Mouse (Mus musculus) lung, embryonic 15.5 days (tissue): ENCODE data around the gene Fam210b. TPM values are rescaled to one million over a fixed set of nuclear protein-coding genes. Genes with fewer than 3 reads are reported as not detected.

ENCODE experiments used
- polyA plus RNA-seq: library from polyadenylated mRNA; unstranded; fragments of >200 nt; fragmentation: Nextera tagmentation; extraction: Ambion mirVana; gene quantifications from 2 replicates; pipeline ENCODE4 v1.2.1, GENCODE M21; 2015

Gene Fam210b
- polyA plus RNA-seq, 1 experiment from 2014 or later = 39.6 TPM

Other genes starting within 250 kb of the Fam210b start
- gene Mc3r, start 97.1 kb upstream of the Fam210b start, polyA plus RNA-seq = not detected in 2 replicates
- gene Aurka, start 25.0 kb downstream of the Fam210b start, polyA plus RNA-seq = 130 and 138 TPM in 2 replicates
- gene Cstf1, start 25.1 kb downstream of the Fam210b start, polyA plus RNA-seq = 43.2 and 43.4 TPM in 2 replicates
- gene Cass4, start 48.2 kb downstream of the Fam210b start, polyA plus RNA-seq = 5.5 and 6.7 TPM in 2 replicates
- gene Rtf2, start 95.0 kb downstream of the Fam210b start, polyA plus RNA-seq = 73.0 and 79.0 TPM in 2 replicates
- 1.5 and 1.7 TPM in 2 replicates for gene Gcnt7, start 113.0 kb downstream of the Fam210b start, polyA plus RNA-seq
- 0.30 TPM in 1 of 2 replicates, not detected in the other for gene Fam209, start 127.0 kb downstream of the Fam210b start, polyA plus RNA-seq
- 0.16 and 0.26 TPM in 2 replicates for gene Tfap2c, start 204.0 kb downstream of the Fam210b start, polyA plus RNA-seq